Mouse (Mus musculus) layer of hippocampus, adult 9-11 months (tissue): ENCODE results near the gene Ncmap.

Source experiments
- DNase-seq: peaks from one replicate; pipeline ENCODE4 v3.0.0; 2022

Ncmap gene

DNA sequence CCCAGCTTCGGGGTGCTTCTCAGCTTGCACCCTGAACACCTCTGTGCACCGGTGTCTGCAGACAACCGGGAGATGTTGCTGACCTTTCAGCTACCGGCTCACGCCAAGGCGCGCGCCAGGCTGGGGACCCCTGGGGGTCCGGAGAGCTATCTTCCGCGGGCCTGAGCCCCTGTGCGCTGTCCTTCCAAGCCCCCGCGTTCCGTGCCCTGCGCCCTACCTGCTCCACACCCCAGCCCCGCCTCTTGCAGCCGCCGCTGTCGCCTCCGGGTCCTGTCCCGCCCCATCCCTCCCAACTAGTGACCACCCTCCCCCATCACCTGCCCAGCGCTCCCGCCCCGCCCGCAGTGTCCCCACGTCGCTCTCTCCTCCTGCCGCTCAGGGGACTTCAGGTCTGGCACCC is at the start of gene Ncmap:
Gene Ncmap, minus strand, starts transcription at position 237 of the 400 bp plus-strand sequence.
- DNase-seq: no peak

DNA sequence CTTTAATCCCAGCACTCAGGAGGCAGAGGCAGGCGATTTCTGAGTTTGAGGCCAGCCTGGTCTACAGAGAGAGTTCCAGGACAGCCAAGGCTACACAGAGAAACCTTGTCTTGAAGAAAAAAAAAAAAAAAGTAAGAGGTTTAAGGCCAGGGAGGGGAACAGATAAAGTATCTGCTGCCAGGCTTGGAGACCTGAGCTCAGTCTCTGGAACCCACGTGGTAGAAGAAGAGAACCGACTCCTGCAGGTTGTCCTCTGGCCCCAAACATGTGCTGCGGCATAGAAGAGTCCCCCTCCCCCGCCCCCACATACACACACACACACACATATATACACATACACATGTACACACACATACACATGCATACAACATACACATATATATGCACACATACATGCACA is 44.4 kb upstream of the Ncmap start:
- DNase-seq: no peak

DNA sequence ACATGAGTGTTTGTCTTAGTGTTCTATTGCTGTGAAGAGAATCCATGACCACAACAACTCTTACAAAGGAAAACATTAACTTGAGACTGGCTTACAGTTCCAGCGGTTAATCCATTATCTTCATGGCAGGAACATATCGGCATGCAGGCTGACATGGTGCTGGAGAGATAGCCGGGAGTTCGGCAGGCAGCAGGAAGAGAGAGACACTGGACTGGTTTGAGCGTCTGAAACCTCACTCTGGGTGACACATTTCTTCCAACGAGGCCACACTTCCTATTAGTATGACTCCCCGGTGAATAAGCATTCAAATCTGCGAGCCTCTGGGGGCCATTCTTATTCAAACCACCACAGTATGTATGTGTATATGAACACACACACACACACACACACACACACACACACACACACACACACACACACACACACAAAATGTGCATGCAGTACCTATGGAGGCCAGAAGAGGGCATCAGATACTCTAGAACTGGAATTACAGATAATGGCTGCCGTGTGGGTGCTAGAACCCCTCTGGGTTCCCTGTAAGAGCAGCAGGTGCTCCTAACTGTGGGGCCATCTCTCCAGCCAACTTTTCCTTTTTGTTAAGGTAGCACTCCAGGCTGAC is 42.0 kb upstream of the Ncmap start:
- no peak for DNase-seq

DNA sequence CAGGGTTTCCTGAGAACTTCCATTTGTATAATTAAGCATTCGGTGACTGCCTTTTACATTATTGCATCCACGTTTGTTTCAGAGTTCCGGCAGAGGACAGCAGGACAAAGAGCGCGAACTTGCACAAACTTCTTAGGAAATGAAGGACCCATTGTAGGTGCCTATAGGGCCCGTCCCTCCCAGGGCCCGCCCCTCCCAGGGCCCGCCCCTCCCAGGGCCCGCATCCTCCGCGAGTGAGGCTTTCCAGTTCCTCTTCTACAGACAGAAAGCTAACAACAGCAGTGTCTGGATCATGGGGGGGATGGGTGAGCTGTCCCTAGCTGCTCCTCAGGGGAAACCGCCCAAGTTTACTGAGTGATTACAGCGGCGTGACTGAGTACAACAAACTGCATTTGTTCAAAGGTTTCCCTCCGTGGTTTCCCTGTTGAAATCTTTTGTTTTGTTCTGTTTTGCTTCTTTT is 41.2 kb upstream of the Ncmap start:
- DNase-seq: peak; percentile 48

DNA sequence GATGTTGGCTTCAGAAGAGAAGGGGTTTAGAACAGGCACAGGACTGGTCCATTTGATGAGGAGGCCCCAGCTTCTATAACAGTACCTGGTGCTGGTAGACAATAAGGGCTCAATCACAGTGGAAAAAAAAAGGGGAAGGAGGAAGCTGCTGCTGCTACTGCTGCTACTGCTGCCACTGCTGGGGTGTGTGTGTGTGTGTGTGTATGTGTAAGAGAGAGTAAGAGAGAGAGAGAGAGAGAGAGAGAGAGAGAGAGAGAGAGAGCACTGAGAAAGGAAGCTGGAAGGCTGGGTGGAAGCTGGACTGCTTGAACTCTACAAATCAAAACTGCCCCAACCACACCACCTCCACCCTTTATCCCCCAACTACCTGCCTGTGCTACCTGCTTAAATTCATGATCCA is 39.9 kb upstream of the Ncmap start:
- no peak for DNase-seq

DNA sequence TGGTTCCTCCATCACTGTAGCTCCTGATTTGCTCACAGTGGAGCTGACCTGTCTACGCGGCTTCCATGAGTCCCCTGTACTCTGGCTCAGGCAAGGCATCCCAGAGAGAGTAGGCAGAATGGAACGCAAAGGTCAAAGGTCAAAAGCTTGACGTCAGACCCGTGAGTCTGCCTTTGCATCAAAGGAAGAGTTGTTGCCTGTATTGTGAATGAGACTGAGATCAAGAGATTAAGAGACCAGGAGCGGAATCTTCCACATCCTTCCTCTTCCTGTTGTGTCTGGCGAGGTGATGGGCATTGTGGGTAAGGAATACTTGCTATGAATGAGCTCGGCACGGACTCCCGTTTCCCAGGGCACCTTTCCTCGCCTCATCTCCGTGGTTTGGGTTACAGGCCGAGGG is 38.3 kb upstream of the Ncmap start:
- DNase-seq: no peak

DNA sequence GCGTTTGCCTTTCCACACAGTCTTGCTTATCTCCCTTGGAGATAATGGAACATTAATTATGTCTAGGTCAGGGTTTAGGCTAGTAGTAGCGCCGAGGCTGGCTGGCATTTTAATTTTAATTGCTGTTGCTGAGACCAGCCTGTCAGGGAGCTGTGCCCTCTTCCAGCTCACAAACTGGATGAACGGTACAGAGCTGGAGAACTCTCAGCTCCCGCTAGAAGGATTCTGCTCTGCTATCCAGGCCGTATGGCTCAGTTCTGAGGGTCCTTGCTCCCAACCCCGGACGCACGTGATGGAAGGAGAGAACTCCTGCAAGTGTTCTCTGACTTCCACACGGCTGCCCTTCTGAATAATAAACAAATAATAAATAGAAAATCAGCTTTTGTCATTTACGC is 36.4 kb upstream of the Ncmap start:
- DNase-seq: no peak

DNA sequence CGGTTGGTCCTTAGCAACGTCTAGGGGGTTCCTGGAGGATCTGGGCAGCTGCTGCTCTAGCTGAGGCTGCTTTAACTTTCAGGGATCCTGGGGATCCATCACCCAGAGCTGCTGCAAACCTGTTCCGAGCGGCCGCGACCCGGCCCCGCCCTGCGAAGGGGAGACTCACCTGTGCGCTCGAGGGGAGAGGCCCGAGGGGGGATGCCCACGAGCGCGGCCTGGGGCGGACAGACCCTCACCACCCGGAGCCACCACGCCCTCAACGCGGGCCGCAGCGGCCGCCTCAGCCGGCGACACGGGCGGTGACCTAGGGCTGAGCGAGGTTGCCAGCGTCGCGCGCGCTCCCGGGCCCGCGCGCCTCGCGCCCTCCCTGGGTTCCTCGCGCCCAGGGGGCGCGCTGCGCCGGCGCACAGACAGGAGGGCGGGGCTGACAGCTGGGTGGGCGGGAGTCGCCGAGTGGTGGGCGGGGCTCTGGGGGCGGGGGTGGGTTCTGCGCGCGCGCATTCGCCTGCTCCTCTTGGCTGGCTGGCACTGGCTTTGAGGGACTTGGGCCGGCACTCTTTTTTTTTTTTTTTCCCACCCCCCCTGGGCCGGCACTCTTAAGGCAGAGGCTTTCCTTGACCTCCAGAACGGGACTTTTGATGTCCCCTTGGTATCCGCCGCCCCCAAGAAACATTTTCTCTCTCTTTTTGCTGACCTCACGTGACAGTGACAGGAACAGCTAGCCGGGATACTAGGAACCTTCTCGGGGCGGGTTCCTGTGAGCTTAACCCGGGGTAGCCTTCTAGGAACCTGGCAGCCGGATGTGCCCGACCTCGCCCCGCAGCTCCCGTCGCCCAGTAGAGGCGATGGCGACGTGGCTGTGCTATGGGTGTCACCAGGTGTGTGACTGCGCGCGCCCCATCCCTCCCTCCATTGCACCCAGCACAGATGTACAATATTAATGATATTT is 35.7 kb upstream of the Ncmap start, which contains the start of gene Rcan3:
Gene Rcan3, minus strand, starts transcription at position 411 of the 952 bp plus-strand sequence.
- DNase-seq: peak; percentile 52

DNA sequence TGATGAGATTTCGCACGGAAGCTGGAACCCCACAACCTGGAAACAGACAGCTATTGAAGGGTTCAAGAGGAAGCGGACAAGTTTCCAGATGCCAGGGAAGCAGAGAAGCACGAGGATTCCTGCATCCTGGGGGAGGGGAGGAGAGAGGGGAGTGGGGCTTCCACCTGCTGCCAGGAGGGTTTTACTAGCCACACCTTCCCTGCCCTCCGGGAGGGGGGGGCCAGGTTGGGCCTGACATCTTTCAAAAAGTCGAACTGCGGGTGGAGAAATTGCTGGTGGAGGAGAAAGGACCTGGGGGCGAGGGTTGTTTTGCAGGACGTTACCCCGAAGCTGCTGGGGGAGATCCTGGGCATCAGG is 35.0 kb upstream of the Ncmap start:
- DNase-seq: no peak

DNA sequence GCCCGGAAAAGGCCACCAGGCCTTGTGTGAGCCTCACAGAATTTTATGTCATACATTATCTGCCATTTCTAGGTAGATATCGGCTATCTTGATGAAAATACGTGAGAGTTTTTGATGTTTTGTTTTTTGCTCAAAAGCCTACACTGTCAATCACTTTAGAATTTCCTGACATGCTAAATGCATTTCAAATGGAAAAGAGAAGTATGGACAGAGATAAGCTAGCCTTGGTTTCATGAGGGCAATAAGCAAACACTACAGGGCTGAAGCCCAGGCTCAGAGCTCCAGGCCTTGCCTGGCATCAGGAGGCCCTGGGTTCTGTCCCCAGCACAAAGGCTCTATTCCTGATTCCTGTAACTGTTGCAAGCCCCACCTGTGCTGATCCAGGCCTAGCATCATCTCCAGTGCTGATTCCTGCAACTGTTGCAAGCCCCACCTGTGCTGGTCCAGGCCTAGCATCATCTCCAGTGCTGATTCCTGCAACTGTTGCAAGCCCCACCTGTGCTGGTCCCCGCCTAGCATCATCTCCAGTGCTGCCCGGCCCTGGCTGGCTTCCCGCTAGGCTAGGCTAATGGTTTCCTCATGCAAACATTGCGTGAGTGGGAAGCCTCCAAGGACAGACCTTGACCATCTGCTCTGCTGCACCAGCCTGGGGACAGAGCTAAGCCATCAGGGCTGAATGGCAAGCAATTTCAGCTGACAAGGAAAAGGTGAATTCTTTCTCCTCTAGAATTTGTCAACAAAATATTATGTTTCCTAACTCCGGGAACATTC is 32.1 kb upstream of the Ncmap start:
- no peak for DNase-seq

DNA sequence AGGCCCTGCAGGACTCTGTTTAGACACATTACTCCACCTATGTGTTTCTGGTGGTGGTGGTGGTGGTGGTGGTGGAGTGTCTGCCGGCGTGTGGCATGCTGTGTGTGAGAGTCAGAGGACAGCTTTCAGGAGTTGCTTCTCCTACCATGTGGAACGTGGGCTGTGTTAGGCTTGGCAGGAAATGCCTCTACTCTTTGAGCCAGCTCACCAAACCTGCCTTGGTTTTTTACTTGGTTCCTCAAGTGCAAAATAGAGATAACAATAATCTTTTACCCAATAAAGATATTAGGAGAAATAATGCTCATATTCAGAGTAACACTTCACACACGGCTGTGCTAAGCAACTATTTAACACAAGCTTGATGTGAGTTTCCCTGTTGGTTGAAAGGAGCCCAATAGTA is 31.4 kb upstream of the Ncmap start:
- DNase-seq: peak; percentile 16

DNA sequence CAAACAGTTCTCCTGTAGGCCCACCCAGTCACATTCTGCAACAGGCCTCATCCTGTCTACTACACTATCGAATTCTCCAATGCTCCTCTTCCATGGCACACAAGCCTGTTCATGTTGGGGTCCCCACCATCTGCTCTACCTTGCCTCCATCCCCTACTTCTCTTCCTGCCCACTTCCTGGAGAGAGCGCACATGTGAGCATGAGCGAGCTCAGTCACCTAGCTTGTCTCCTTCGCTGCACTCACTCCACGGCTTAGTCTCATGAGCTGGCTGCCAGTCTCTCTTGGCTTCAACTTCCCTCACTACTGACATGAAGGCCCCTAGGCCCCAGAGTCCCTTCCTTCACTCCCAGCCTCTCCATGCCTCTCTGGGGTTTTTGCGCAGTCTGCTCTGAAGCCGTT is 28.6 kb upstream of the Ncmap start:
- DNase-seq: no peak

DNA sequence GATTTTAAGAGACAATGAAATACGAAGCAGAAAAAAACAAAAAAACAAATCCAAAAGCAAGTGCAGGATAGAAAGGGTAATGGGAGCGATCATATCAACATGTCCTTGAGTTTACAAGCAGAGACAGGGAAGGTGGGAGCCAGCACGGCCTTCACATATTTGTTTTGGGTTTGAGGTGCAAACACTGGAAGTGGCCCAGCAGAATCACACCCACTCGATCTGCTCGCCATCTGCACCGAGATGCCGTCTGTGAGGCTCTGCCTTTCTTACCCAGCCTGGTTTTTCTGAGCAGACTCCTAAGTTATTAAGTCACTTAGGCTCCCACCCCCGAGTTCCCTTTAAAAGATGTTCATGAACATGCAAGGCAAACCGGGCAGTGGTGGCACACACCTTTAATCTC is 27.6 kb upstream of the Ncmap start:
- DNase-seq: peak; percentile 85

DNA sequence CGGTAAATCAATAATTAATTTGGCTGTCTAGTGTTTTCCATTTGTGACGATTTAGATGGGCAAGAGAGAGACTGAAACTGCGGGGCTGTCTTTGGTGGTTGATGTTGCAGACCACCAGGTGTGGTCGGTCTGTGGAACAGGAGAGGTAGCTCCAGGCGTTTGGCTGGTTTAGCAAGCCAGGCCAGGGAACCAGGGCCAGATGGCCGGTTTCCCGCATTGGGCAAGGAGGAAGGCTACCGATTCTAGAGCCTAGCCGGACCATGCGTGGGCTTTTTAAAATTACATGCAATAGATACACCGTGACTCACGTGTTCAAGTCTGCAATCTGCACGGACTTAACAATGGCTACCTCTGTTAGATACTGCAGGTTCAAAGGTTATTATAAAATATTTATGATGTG is 22.9 kb upstream of the Ncmap start:
- DNase-seq: no peak

DNA sequence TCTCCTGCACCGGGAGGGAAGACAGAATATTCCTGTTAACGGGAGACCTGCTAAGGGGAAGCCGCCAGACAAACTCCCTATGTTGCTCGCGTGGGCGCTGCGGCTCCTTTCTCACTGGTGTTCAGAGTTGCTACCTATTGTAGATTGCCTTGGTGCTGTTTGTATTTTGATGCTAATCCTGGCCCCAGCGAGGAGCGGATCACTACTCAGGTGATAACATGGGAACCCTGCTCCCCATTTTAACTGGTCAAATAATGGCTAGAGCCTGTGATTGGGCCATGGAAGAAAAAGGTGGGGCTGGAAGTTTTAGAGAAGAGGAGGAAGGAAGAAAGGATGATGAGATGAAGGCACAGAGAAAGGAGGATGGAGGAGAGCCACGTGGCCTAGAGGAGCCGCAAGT is 22.4 kb upstream of the Ncmap start:
- DNase-seq: no peak

DNA sequence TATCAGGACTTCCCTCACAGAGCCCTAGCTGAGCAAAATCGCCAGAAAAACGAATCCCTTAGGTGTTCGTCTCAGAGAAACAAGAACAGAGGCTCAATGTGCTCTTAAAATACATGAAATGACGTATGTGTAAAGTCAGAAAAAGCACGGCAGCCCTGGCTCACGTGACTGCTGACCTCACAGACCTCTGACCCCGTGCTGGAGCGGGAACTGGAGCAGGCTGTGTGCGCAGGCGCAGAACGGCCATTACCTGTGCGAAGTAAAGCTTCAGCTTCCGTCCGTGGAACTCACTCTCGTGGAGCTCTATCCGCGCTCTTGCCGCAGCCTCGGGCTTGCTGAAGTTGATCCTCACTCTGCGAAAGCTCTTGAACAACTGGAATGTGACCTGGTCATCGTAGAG is 22.0 kb upstream of the Ncmap start:
- no peak for DNase-seq

DNA sequence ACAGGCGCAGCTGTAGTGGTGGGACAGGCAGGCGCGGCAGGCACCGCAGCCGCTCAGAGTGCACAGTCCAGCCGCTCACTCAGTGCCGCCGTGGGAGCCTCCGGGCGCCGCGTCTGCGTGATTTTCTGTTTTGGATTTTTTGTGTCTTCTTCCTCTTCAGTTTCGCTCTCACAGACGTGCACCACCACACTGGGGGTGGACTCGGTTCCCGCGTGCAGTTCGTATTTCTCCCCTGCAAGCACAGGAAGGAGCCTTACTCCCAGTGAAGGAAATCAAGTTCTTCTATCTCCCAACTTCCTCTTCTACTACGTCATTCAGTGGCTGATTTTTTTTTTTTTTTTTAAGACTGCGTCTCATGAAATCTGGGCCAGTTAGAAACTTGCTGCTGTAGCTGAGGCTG is 18.3 kb upstream of the Ncmap start:
- no peak for DNase-seq

DNA sequence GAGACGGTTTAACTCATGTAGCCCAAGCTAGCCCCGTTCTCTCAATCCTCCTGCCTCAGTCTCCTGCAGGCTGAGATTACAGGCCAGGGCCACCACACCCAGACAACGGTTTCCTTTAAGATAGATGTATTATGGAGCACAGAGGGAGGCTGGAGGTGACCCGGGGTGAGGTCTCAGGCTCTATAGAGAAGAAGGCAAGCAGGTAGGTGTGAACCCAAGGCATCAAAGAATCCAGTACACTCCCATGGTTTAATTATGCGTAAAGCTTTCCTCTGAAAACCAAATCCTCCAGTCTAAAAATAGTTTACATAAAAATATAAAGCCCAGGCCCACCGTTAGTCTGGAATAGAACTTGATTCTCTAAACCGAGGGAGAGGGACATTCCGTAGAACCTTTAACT is 15.5 kb upstream of the Ncmap start:
- DNase-seq: no peak

DNA sequence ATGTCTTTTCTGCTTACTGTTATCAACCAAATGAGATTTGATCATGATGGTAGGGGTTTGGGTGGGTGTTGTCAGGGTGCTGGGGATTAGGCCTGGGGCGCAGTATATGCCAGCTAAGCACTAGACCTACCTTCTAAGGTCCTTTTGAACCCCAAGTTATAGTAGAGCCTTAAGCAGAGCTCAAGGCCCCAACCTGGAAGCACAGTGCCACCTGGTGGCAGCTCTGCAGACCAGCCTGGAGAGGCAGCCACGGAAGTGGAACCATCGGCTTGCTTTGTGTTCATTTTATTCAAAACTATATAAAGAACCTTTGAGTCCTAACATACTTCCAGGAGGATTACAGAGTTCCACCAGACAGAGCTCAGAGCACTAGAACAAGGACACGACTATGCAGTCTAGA is 13.6 kb upstream of the Ncmap start:
- DNase-seq: peak; percentile 8

DNA sequence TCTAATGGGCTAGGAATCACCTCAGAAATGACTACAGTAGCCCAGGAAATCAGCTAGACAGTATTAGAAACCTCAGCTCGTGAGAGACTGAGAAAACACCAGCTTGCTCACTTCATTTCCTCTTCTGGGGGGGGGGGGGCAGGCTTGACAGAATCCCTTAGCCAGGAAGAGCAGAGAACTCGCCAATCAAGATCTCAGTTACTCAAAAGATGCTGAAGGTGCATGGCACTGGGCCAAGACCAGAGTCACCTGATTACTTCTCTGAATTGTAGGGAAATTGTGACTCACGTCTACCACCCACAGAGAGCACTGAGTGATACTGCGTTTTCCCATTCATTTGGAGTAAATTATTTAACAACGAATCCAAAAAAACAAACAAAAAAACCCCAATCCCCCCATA is 8.2 kb upstream of the Ncmap start:
- DNase-seq: peak; percentile 52

DNA sequence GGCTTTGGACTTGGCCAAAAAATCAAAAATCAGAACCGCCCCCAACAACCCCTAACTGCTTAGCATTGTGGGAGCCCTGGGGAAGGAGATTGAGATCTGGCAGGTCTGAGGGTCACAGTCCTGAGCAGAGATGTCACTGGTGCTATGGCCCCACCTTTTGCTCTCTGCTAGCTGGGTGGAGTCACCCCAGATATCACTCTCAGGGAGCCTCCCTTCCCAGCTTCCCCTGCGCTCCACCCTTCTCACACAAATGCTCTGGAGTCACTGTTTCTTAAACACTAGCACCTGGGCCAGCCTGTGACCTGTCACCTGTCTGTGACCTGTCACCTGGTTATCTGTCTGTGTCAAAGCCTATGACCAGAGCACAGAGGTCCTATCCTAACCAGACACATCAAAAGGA is 6.9 kb upstream of the Ncmap start:
- DNase-seq: no peak

DNA sequence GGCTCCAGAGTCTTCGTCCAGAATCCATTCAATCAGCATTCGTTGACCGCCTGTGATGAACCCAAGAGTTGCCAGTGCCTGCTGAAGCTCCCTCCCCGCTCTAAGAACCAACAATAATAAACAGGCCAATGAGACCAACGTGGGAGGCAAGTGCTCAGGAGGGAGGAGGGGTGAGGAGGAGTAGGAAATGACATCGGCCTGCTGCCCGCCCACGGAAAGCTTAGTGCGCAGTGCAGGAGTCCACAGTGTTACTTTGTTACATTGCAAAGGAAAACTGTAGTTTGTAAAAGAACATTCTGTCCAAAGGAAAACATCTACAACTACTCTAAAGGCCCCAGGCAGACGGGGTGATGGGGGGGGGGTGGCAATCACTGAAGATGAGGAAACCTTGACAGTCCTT is 6.0 kb upstream of the Ncmap start:
- no peak for DNase-seq

DNA sequence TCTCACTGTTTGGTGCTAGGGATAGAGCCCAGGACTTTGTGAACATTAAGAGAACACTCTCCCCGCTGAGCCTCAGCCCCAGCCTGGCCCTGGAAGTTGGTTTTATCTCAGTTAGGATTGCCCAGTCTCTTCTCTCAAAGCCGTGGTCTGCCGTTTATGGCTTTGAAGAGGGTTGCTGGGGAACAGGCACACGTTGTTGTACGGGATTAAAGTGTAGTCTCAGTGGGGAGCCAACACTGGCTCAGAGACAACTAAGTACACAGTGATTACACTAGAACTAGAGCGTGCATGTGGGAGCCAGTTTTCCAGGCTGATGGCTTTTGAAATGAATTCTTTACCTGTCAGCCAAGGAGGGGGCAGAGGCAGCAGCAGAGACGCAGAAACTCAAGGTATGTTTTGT is 3.9 kb upstream of the Ncmap start:
- no peak for DNase-seq

DNA sequence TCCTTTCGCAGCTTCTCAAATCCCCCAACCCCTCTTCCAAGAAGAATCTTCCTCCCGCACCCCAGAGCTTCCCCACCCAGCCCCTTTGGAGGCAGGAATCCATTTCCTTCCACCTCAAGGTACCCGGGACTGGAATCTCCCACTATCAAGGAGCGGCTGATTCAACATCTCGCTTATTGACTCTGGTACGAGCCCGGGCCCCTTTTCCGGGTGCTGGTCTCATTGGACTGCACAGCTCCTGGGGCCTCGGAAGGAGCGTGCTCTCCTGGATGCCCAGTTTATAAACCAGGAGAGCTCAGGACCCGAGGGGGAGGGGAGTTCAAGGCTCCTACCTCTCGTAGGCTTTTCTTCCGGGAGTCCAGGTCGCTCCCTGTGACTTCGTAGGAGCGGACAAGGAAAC is 476 bp downstream of the Ncmap start:
- no peak for DNase-seq
